Mouse (Mus musculus) cerebellum, adult 2 months (tissue): ENCODE measurements around the gene Atxn2. TPM values are rescaled to one million over a fixed set of nuclear protein-coding genes. Genes with fewer than 3 reads are reported as not detected.
A peak's percentile ranks its signal among the peaks of the same experiment; 100 is the strongest.

Experiments used
- DNase-seq, 2 experiments: peaks; one replicate each; pipeline ENCODE4 v3.0.0; 2021
- H3K27ac ChIP-seq: fragments of 200-500 bp; 2 replicates; pipeline ENCODE4 v1.5.1; 2012; ENCODE audit warnings: low read length, control low read depth, inconsistent platforms; ENCODE audit not compliant: insufficient read depth
- H3K27me3 ChIP-seq: fragments of 200-500 bp; 2 replicates; pipeline ENCODE4 v1.6.1; 2012; ENCODE audit warnings: inconsistent platforms, mild to moderate bottlenecking, low read length, moderate library complexity; ENCODE audit not compliant: control insufficient read depth, insufficient read depth
- H3K4me1 ChIP-seq: fragments of 200-500 bp; 2 replicates; pipeline ENCODE4 v1.6.1; 2011; ENCODE audit warnings: low read length; ENCODE audit not compliant: control insufficient read depth, insufficient read depth
- H3K4me3 ChIP-seq: fragments of 200-500 bp; replicated peaks from 2 replicates; pipeline ENCODE3; 2011; ENCODE audit warnings: mild to moderate bottlenecking, low read depth, low read length, control low read depth; ENCODE audit not compliant: insufficient read depth
- CTCF ChIP-seq: fragments of 200-500 bp; IDR thresholded peaks from 2 replicates; pipeline ENCODE4 v1.5.1; 2011; ENCODE audit warnings: low read depth, mild to moderate bottlenecking, control low read depth, low read length, moderate library complexity, borderline replicate concordance; ENCODE audit not compliant: insufficient read depth
- POLR2A ChIP-seq: fragments of 200-500 bp; IDR thresholded peaks from 2 replicates; pipeline ENCODE4 v1.6.1; 2011; ENCODE audit warnings: low read length, control low read depth, borderline replicate concordance; ENCODE audit not compliant: insufficient read depth
- WGBS: fragments of 180-500 bp; shearing (Covaris S2); methylation state at CpG from one replicate; pipeline ENCODE4 v1.1.7; 2018; 5-methylcytosine and 5-hydroxymethylcytosine counted together
- polyA plus RNA-seq: library from polyadenylated mRNA; depleted of rRNA; stranded (reverse); fragments of >200 nt; gene quantifications from 2 replicates; pipeline ENCODE4 v1.2.3, GENCODE M21; 2012

Atxn2 gene
- polyA plus RNA-seq, 1 experiment: 149 TPM

GRCm38 (mm10) chr5:121700496-121700895 is 10.6 kb upstream of the Atxn2 start:
- 18% methylated on average over 11 of the region's 11 CpGs for WGBS
- TF ChIP-seq CTCF: no peak
- TF ChIP-seq POLR2A: no peak
- H3K4me3 ChIP-seq: no peak overlapping the region
- no peaks in the 10 kb centered on the region for H3K27me3 ChIP-seq
- H3K27ac ChIP-seq: no peak overlapping the region
- no peak for DNase-seq
- H3K4me1 ChIP-seq: no peaks in the 10 kb centered on the region

- no peak overlapping the region for H3K4me3 ChIP-seq
- H3K4me1 ChIP-seq: no peaks in the 10 kb centered on the region
- 77% methylated on average over 8 of the region's 8 CpGs for WGBS
- H3K27ac ChIP-seq: no peak overlapping the region
- no peaks in the 10 kb centered on the region for H3K27me3 ChIP-seq
- no peak for DNase-seq
- TF ChIP-seq CTCF: no peak
- TF ChIP-seq POLR2A: no peak
Measured at GRCm38 (mm10) chr5:121701111-121701769, 9.9 kb upstream of the Atxn2 start.

DNA sequence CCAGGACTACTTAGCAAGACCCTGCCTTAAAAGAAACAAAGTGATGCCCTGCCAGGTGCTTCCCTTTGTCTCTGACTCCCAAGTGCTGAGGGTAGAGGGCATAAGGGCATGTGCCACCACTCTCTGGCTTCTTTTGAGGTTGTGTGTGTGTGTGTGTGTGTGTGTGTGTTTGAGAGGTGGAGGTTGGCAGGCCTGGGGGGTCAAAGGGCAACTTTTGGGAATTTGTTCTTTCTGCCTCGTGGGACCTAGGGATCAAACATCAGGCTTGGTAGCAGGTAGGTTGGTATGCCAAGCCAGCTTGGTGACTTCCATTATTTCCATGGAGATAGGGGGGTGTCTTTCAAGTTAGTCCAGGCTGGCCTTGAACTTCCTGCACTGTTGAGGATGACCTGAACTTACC is 7.8 kb upstream of the Atxn2 start:
- Histone ChIP-seq H3K27ac (no peak overlapping the region), H3K27me3 (no peaks in the 10 kb centered on the region), H3K4me3 (no peak overlapping the region), H3K4me1 (no peaks in the 10 kb centered on the region)
- TF ChIP-seq CTCF: no peak
- no peak for TF ChIP-seq POLR2A
- no peak for DNase-seq
- 60% methylated on average over 1 of the region's 1 CpGs for WGBS

DNA sequence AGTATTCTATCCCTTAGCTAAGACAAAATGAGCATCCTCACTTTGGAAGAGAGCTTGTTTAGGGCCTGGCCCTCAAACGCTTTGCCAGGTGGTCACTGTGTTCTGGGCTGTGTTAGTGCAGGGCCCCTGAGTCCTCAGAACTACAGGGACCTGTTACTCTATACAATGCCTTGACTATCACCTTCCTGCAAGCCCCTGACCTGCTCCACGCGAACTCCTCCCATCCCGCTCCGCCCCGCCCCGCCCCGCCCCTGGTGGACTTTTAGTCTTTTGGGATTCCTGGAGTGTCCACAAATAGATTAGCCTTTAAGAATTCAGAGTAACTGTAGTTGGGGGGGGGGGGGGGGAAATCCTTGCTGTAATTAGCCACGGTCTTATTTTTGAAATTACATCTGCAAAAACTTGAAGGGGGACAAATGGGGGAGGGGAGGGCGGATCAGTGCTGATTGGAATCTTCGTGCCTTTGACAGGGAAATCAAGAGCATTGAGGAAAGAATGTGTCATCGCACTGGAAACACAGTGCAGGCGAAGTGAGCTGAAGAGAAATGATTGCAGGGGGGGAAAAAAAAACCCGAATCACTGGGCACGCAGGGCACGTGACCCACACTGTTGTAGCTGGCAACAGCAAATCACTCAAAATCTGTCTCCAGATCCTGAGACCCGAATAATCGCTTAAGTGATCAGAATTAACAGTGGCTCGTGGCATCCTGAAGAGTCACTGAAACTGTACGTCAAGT is 6.5 kb upstream of the Atxn2 start:
- no peak for DNase-seq
- no peak for TF ChIP-seq CTCF
- no peak for TF ChIP-seq POLR2A
- H3K4me3 ChIP-seq: peak overlapping the region; percentile 11
- H3K4me1 ChIP-seq: no peaks in the 10 kb centered on the region
- no peaks in the 10 kb centered on the region for H3K27me3 ChIP-seq
- WGBS: 7% methylated on average over 20 of the region's 20 CpGs
- H3K27ac ChIP-seq: no peak overlapping the region

DNA sequence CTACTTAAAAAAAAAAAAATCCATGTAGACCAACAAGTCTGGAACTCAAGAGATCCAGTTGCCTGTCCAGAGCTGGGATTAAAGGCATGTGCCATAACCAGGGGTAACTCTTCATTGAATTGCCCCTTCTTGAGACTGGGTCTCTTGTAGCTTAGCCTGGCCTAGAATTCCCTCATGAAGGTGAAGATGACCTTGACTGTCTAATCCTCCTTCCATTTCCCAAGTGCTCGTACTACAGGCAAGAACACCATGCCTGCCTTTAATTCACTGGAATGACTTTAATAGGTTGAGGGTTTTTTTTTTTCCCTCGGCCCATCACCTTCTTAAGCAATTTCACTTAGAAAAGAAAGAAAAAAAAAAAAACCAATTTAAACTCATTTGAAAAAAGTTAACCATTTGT is 735 bp upstream of the Atxn2 start:
- no peak for TF ChIP-seq POLR2A
- TF ChIP-seq CTCF: no peak
- WGBS: 59% methylated on average over 2 of the region's 2 CpGs
- no peak for DNase-seq
- no peak overlapping the region for H3K27ac ChIP-seq
- no peaks in the 10 kb centered on the region for H3K27me3 ChIP-seq
- no peak overlapping the region for H3K4me3 ChIP-seq
- H3K4me1 ChIP-seq: peaks cover 4% of the 10 kb centered on the region

DNA sequence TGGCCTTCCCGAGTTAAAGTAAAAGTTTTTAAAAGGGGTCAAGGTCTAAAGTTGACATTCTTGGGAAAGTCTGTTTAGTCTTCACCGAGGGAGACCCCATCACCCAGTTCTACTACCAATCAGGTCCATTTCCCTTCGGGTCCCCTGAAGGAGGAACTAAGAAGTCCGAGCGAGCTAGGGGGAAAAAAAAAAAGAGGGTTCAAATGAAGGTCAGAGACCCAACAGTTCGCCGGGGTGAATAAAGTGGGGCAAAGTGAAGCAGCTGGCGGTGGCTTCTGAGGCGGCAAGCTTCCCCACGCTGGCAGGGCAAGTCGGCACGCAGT is 325 bp upstream of the Atxn2 start:
- H3K4me1 ChIP-seq: peaks cover 6% of the 10 kb centered on the region
- no peak for DNase-seq
- WGBS: 2% methylated on average over 12 of the region's 12 CpGs
- peak overlapping the region; percentile 72 for H3K4me3 ChIP-seq
- TF ChIP-seq CTCF (no peak), POLR2A (no peak)
- no peaks in the 10 kb centered on the region for H3K27me3 ChIP-seq
- H3K27ac ChIP-seq: peak overlapping the region; percentile 74; the same call in 1 of the 2 replicates

DNA sequence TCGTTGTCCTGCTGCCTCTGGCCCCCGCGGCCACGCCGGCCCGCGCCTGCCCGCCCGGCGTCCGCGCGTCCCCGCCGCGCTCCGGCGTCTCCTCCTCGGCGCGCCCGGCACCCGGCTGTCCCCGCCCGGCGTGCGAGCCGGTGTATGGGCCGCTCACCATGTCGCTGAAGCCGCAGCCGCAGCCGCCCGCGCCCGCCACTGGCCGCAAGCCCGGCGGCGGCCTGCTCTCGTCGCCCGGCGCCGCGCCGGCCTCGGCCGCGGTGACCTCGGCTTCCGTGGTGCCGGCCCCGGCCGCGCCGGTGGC is 743 bp downstream of the Atxn2 start:
- Histone ChIP-seq H3K4me1 (peaks cover 6% of the 10 kb centered on the region), H3K4me3 (peak overlapping the region; percentile 60), H3K27ac (peak overlapping the region; percentile 46), H3K27me3 (no peaks in the 10 kb centered on the region)
- no peak for DNase-seq
- TF ChIP-seq CTCF: no peak
- no peak for TF ChIP-seq POLR2A
- WGBS: under 1% methylated on average over 45 of the region's 57 CpGs
